Mouse (Mus musculus): ENCODE measurements around the gene Selenok. TPM values are rescaled to one million over a fixed set of nuclear protein-coding genes. Genes with fewer than 3 reads are reported as not detected.

Gene Selenok
- polyA plus RNA-seq, 1 experiment from 2014 or later = 266 TPM

DNA sequence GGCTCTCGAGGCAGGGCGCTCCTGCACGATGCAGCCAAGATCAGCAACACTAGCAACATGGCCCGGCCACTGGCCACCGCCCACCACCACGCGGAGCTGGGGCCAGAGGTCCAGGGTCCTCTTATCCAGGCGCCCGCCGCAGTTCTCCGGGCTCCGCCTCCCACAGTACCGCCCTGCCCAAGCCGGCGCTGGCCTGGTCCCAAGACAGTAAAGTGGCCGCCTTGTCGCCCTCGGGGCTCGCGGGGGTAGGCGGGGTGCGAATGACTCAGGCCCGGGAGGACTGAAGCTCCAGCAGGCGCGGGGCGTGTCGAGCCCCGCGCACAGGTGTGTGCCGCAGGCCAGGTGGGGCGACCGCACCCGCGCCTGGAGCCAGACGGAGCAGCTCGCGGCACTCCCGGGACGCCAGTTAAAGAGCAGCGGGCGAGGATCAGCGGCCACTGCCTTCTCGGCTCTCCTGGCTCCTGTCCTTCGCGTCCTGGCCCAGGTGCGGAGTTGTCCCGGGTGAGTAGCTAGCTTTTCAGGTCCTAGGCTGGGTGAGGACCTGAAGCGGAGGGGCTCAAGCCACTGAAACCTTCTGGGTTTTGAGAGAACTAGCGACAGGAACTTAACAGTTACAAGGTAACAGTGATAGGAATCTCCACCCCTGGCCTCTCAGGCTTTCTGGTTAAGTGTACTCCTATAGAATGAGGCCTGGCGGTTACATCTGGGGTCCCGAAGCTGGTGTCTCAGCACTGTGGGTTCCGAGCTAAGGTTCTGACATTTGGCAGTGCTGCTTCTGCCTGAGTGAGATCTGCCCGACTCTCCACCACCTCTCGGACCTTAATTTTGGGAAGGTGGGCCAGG, 40.8 kb downstream of the Selenok start, which contains the start of the genes Il17rb and Chdh:
Gene Il17rb (minus strand): TSS at position 164 of the 843 bp plus-strand sequence.
Gene Chdh (plus strand): TSS at position 291 of the 843 bp plus-strand sequence.
- WGBS = 14% methylated on average over 38 of the region's 54 CpGs
- Histone ChIP-seq H3K4me3 (ENCODE audit: low read depth, low read length) (peak within 1 kb of the TSS; percentile 39), H3K27ac (replicated peaks; ENCODE audit: low read depth, low read length) (no peak within 1 kb of the TSS; the same call in 1 of the 2 replicates), H3K4me2 (ENCODE audit: low read depth, low read length) (peak within 1 kb of the TSS; percentile 88), H3K9ac (ENCODE audit: low read depth, low read length) (peak within 1 kb of the TSS; percentile 54), H3K27me3 (replicated peaks; ENCODE audit: control insufficient read depth, insufficient read depth, low read length) (peaks cover 13% of the 10 kb centered on the region; the same call in 1 of the 2 replicates), H3K9me3 (ENCODE audit: control insufficient read depth, low read length) (no peaks in the 10 kb centered on the region), H3K36me3 (ENCODE audit: control insufficient read depth, insufficient read depth, low read length) (no peaks in the 10 kb centered on the region), H3K4me1 (ENCODE audit: control insufficient read depth, insufficient read depth, low read length) (peaks cover 8% of the 10 kb centered on the region; the same call in 1 of the 2 replicates)
- peak; percentile 56 for DNase-seq (ENCODE audit: low spot score)
- ATAC-seq (ENCODE audit: low read depth) = peak; percentile 41

DNA sequence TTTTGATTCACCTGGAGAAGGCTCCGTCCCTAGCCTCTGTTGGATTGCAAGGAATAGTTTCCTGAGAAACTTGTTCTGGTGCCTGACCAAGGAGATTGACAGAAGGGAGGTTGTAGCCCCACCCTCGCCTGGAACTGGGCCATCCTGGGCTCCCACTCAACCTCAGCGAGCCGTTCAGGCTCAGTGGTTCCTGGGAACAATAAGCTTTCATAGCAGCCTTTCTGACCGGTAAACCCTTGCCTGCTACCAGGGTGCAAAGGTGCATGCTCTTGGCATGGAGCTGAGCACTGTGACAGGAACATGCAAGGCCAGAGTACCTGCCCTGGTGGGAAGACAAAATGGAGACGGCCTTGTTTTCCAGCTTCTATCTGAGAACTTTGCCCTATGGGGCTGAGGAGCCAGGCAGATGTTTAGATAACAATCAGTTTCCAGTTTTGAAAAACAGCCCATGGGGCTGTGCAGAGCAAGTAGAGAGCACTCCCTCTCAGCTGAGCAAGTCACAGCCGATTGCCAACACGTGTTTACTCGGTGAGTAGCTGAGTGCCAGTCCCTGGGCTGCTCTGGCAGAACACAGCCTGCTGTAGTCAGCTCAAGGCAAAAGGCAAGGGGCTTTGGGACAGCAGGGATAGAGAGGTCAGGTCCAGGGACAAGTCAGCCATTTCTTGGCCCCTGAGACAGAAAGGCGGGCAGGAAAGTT, 41.9 kb downstream of the Selenok start:
- Histone ChIP-seq H3K27ac (replicated peaks; ENCODE audit: low read depth, low read length) (no peak overlapping the region; the same call in 1 of the 2 replicates), H3K4me1 (ENCODE audit: control insufficient read depth, insufficient read depth, low read length) (peaks cover 8% of the 10 kb centered on the region; the same call in 1 of the 2 replicates), H3K36me3 (ENCODE audit: control insufficient read depth, insufficient read depth, low read length) (no peaks in the 10 kb centered on the region), H3K9me3 (ENCODE audit: control insufficient read depth, low read length) (no peaks in the 10 kb centered on the region), H3K4me3 (ENCODE audit: low read depth, low read length) (no peak overlapping the region), H3K4me2 (ENCODE audit: low read depth, low read length) (no peak overlapping the region), H3K9ac (ENCODE audit: low read depth, low read length) (no peak overlapping the region), H3K27me3 (replicated peaks; ENCODE audit: control insufficient read depth, insufficient read depth, low read length) (peaks cover 13% of the 10 kb centered on the region; the same call in 1 of the 2 replicates)
- DNase-seq (ENCODE audit: low spot score) (peak; percentile 58), ATAC-seq (ENCODE audit: low read depth) (peak; percentile 39; the same call in 1 of the 2 replicates)
- 53% methylated on average over 10 of the region's 10 CpGs for WGBS

DNA sequence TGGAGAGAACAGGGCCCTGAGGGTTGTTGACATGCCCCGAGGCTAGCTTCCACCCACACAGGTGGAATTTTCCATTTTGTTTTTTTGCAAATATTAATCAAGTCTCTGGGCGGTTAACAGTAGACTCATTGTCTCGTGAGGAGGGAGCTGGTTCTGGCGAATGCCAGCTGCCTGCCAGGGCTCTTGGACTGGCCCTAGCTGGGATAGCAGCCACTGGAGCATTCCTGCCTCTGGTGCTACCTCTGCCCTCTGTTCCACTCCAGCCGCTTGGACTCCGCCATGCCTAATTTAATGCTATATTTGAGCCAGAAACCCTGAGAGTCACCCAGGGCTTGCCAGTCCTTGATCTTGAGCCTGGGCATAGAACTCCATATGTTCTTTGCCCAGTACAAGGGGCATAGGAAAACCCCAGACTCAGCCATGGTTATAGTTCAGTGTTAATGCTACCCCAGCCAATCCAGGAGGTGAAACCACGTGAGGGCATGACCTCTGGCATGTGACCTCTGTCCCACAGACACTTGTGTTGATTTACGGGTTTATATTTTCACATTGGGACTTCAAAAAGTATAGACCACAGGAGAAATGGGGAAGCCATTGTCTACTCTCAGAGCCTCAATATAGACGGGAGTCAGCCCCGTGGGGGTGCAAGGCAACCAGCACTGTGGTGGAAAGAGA, 43.9 kb downstream of the Selenok start:
- ATAC-seq (ENCODE audit: low read depth) = peak; percentile 46; the same call in 1 of the 2 replicates
- Histone ChIP-seq H3K27ac (replicated peaks; ENCODE audit: low read depth, low read length) (0 out of 2 replicates have a peak overlapping the region, but pooled peaks have one; percentile 18), H3K4me3 (ENCODE audit: low read depth, low read length) (no peak overlapping the region), H3K4me2 (ENCODE audit: low read depth, low read length) (no peak overlapping the region), H3K4me1 (ENCODE audit: control insufficient read depth, insufficient read depth, low read length) (peaks cover 8% of the 10 kb centered on the region; the same call in 1 of the 2 replicates), H3K36me3 (ENCODE audit: control insufficient read depth, insufficient read depth, low read length) (no peaks in the 10 kb centered on the region), H3K9me3 (ENCODE audit: control insufficient read depth, low read length) (no peaks in the 10 kb centered on the region), H3K9ac (ENCODE audit: low read depth, low read length) (no peak overlapping the region), H3K27me3 (replicated peaks; ENCODE audit: control insufficient read depth, insufficient read depth, low read length) (peaks cover 13% of the 10 kb centered on the region; the same call in 1 of the 2 replicates)
- WGBS = 70% methylated on average over 10 of the region's 10 CpGs
- no peak for DNase-seq (ENCODE audit: low spot score)

DNA sequence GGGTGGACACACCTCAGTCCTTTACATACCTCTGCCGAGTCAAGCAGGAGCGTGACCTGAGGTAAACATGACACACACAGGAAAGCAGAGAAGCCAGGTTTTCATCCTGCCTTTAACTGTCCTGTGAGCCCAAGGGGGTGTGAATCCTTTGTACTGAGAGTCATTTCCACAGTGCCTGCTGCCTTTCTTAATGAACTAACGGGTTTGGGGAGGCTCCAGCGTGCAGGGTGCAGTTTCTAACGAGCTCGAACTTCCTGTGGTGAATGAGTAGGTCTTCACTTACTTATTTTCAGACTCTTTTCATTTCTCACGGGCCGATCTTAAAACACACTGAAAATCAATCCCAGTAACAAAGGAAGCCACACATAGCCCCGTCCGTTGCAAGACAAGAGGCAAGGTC, 46.4 kb downstream of the Selenok start:
- Histone ChIP-seq H3K9me3 (ENCODE audit: control insufficient read depth, low read length) (no peaks in the 10 kb centered on the region), H3K27ac (replicated peaks; ENCODE audit: low read depth, low read length) (no peak overlapping the region), H3K27me3 (replicated peaks; ENCODE audit: control insufficient read depth, insufficient read depth, low read length) (no peaks in the 10 kb centered on the region), H3K36me3 (ENCODE audit: control insufficient read depth, insufficient read depth, low read length) (no peaks in the 10 kb centered on the region), H3K4me1 (ENCODE audit: control insufficient read depth, insufficient read depth, low read length) (no peaks in the 10 kb centered on the region), H3K9ac (ENCODE audit: low read depth, low read length) (no peak overlapping the region), H3K4me3 (ENCODE audit: low read depth, low read length) (no peak overlapping the region), H3K4me2 (ENCODE audit: low read depth, low read length) (no peak overlapping the region)
- 59% methylated on average over 10 of the region's 10 CpGs for WGBS
- DNase-seq (ENCODE audit: low spot score) = no peak
- ATAC-seq (ENCODE audit: low read depth) = no peak

DNA sequence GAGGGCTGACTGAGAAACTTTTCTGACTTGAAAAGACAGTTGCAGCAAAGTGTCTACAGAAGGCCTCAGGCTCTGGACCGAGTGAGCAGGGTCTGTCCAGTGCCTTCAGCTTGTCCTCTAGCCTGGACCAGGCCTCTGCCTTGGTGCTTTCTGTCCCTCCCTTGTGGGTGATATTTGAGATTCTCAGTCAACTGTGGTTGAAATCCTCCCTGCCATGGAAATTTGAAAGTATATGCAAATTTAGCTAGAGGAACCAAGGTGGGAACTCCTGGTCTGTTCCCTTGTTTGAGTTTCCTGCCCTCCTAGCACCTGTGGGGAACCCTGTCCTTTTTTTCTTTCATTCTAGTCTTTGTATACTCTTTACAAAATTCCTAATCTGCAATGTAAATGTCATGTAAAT, 46.9 kb downstream of the Selenok start:
- H3K27me3 ChIP-seq (replicated peaks; ENCODE audit: control insufficient read depth, insufficient read depth, low read length) = no peaks in the 10 kb centered on the region
- H3K9me3 ChIP-seq (ENCODE audit: control insufficient read depth, low read length) = no peaks in the 10 kb centered on the region
- H3K27ac ChIP-seq (replicated peaks; ENCODE audit: low read depth, low read length) = no peak overlapping the region
- no peak for ATAC-seq (ENCODE audit: low read depth)
- no peak overlapping the region for H3K4me3 ChIP-seq (ENCODE audit: low read depth, low read length)
- 63% methylated on average over 1 of the region's 1 CpGs for WGBS
- no peak overlapping the region for H3K4me2 ChIP-seq (ENCODE audit: low read depth, low read length)
- 0 out of 2 replicates have a peak, but pooled peaks cover 3% of the 10 kb centered on the region for H3K4me1 ChIP-seq (ENCODE audit: control insufficient read depth, insufficient read depth, low read length)
- H3K9ac ChIP-seq (ENCODE audit: low read depth, low read length) = no peak overlapping the region
- H3K36me3 ChIP-seq (ENCODE audit: control insufficient read depth, insufficient read depth, low read length) = no peaks in the 10 kb centered on the region
- DNase-seq (ENCODE audit: low spot score) = no peak

DNA sequence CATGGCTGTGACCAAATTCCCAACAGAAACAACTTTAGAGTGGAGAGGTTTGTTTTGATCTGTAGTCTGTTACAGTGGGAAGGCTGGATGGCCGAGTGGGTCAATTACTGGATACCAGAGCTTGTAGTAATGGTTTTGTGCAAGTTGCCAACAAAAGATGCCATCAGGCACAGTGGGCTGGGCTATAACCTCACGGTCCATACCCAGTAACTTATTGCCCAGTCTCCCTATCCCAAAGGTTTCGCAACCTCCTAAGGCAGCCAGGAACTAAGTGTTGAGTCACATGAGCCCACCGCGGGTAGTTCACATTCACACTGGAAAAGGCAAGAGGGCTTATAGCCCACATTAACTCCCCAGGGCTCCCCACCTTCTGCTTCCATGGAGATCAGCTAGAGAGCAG, 48.6 kb downstream of the Selenok start:
- Histone ChIP-seq H3K27ac (replicated peaks; ENCODE audit: low read depth, low read length) (no peak overlapping the region), H3K4me2 (ENCODE audit: low read depth, low read length) (no peak overlapping the region), H3K4me3 (ENCODE audit: low read depth, low read length) (no peak overlapping the region), H3K27me3 (replicated peaks; ENCODE audit: control insufficient read depth, insufficient read depth, low read length) (no peaks in the 10 kb centered on the region), H3K9ac (ENCODE audit: low read depth, low read length) (no peak overlapping the region), H3K9me3 (ENCODE audit: control insufficient read depth, low read length) (no peaks in the 10 kb centered on the region), H3K4me1 (ENCODE audit: control insufficient read depth, insufficient read depth, low read length) (0 out of 2 replicates have a peak, but pooled peaks cover 3% of the 10 kb centered on the region), H3K36me3 (ENCODE audit: control insufficient read depth, insufficient read depth, low read length) (no peaks in the 10 kb centered on the region)
- 85% methylated on average over 5 of the region's 5 CpGs for WGBS
- no peak for DNase-seq (ENCODE audit: low spot score)
- no peak for ATAC-seq (ENCODE audit: low read depth)

DNA sequence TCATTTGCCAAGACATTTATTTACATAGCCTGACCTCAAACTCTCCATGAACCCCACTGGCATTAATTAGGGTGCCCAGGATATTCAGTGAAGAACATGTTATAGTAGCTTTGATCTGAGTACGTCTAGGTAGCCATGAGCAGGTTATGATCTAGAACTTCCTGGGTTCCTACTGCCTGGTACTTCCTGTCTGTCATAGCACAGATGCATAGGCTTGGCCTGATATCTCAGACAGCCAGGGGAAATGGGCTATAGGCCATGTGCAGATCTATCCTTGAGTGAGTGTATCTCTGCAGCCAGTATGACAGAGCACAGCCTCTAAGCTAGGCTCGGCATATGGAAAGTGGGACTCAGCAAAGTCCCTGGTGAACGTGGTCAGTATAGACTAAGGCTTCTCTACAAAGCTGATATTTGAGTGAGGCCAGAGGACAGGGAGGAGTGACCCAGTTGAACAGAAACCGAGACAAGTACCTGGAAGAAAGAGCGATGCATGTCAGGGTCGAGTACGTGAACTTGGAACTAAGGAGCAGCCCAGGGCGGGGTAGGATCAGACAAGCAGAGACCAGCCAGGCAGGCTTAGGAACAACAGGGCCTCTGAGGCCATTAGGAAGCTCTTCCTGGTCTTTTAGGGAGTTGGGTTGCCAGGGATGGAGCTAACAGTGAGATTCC, 49.8 kb downstream of the Selenok start:
- Histone ChIP-seq H3K4me2 (ENCODE audit: low read depth, low read length) (no peak overlapping the region), H3K27ac (replicated peaks; ENCODE audit: low read depth, low read length) (no peak overlapping the region), H3K9me3 (ENCODE audit: control insufficient read depth, low read length) (no peaks in the 10 kb centered on the region), H3K36me3 (ENCODE audit: control insufficient read depth, insufficient read depth, low read length) (no peaks in the 10 kb centered on the region), H3K4me1 (ENCODE audit: control insufficient read depth, insufficient read depth, low read length) (0 out of 2 replicates have a peak, but pooled peaks cover 3% of the 10 kb centered on the region), H3K27me3 (replicated peaks; ENCODE audit: control insufficient read depth, insufficient read depth, low read length) (no peaks in the 10 kb centered on the region), H3K4me3 (ENCODE audit: low read depth, low read length) (no peak overlapping the region), H3K9ac (ENCODE audit: low read depth, low read length) (no peak overlapping the region)
- no peak for DNase-seq (ENCODE audit: low spot score)
- 88% methylated on average over 8 of the region's 8 CpGs for WGBS
- ATAC-seq (ENCODE audit: low read depth) = no peak

DNA sequence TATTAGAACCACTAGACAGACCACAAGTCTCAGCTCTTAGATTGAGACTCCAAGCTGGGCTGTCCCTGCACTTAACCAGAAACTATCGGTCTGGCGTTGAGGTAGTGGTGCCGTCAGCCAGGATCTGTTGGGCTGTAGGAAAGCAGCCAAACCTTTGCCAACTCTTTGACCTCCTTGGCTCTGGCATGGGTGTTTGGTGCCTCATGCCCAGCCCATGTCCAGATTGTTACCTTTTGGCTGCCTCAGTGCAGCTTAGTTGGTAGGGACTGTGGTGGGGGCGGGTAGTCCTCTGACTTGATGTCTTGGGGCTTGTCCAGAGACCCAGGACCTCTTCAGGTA, 50.3 kb downstream of the Selenok start:
- Histone ChIP-seq H3K4me3 (ENCODE audit: low read depth, low read length) (no peak overlapping the region), H3K9ac (ENCODE audit: low read depth, low read length) (no peak overlapping the region), H3K4me2 (ENCODE audit: low read depth, low read length) (no peak overlapping the region), H3K27me3 (replicated peaks; ENCODE audit: control insufficient read depth, insufficient read depth, low read length) (no peaks in the 10 kb centered on the region), H3K4me1 (ENCODE audit: control insufficient read depth, insufficient read depth, low read length) (0 out of 2 replicates have a peak, but pooled peaks cover 3% of the 10 kb centered on the region), H3K27ac (replicated peaks; ENCODE audit: low read depth, low read length) (no peak overlapping the region), H3K9me3 (ENCODE audit: control insufficient read depth, low read length) (no peaks in the 10 kb centered on the region), H3K36me3 (ENCODE audit: control insufficient read depth, insufficient read depth, low read length) (no peaks in the 10 kb centered on the region)
- 98% methylated on average over 4 of the region's 4 CpGs for WGBS
- no peak for DNase-seq (ENCODE audit: low spot score)
- no peak for ATAC-seq (ENCODE audit: low read depth)

All from embryonic facial prominence, embryonic 14.5 days (tissue).